Mouse (Mus musculus) limb, embryonic 10.5 days (tissue): ENCODE data around the gene Plch1. TPM values are rescaled to one million over a fixed set of nuclear protein-coding genes. Genes with fewer than 3 reads are reported as not detected.
A peak's percentile ranks its signal among the peaks of the same experiment; 100 is the strongest.

Source experiments
- DNase-seq: peaks from one replicate; pipeline ENCODE4 v3.0.0-alpha.2; 2017; ENCODE audit warnings: low spot score
- H3K27ac ChIP-seq: fragments of 300-500 bp; sonication (generic); 2 replicates; pipeline ENCODE4 v1.5.1; 2016; ENCODE audit warnings: mild to moderate bottlenecking
- H3K27me3 ChIP-seq: fragments of 300-500 bp; sonication (generic); 2 replicates; pipeline ENCODE4 v1.6.1; 2016; ENCODE audit warnings: low read depth, mild to moderate bottlenecking; ENCODE audit not compliant: poor library complexity, severe bottlenecking
- H3K36me3 ChIP-seq: fragments of 300-500 bp; sonication (generic); 2 replicates; pipeline ENCODE4 v1.6.1; 2016; ENCODE audit warnings: mild to moderate bottlenecking, moderate library complexity
- H3K4me1 ChIP-seq: fragments of 300-500 bp; sonication (generic); 2 replicates; pipeline ENCODE4 v1.6.1; 2016
- H3K4me3 ChIP-seq: fragments of 300-500 bp; sonication (generic); 2 replicates; pipeline ENCODE4 v1.5.1; 2016; ENCODE audit warnings: mild to moderate bottlenecking, moderate library complexity
- H3K9me3 ChIP-seq: fragments of 300-500 bp; sonication (generic); replicated peaks from 2 replicates; pipeline ENCODE4 v1.6.1; 2016; ENCODE audit warnings: mild to moderate bottlenecking
- WGBS: fragments of 180-500 bp; shearing (Covaris S2); methylation state at CpG from one replicate; pipeline ENCODE4 v1.1.7; 2016; 5-methylcytosine and 5-hydroxymethylcytosine counted together
- polyA plus RNA-seq: library from polyadenylated mRNA; unstranded; fragments of >200 nt; fragmentation: Nextera tagmentation; extraction: Ambion mirVana; gene quantifications from 2 replicates; pipeline ENCODE4 v1.2.1, GENCODE M21; 2016

The Plch1 gene
- 4.1 and 4.5 TPM in 2 replicates for polyA plus RNA-seq

- peaks cover 22% of the 10 kb centered on the region for H3K4me1 ChIP-seq
- DNase-seq, result peak; percentile 83
- H3K36me3 ChIP-seq, result no peaks in the 10 kb centered on the region
- H3K9me3 ChIP-seq, result no peaks in the 10 kb centered on the region
- peak within 1 kb of the TSS; percentile 79 for H3K4me3 ChIP-seq
- under 1% methylated on average over 12 of the region's 12 CpGs for WGBS
- H3K27me3 ChIP-seq, result 0 out of 2 replicates have a peak, but pooled peaks cover 2% of the 10 kb centered on the region
- peak within 1 kb of the TSS; percentile 75 for H3K27ac ChIP-seq
Measured at GRCm38 (mm10) chr3:63899309-63899695, at the start of gene Plch1. Plch1 (minus strand) TSS chr3:63899472.

GRCm38 (mm10) chr3:63941204-63941850, 42.1 kb upstream of the Plch1 start:
- no peak for DNase-seq
- H3K9me3 ChIP-seq, result no peaks in the 10 kb centered on the region

GRCm38 (mm10) chr3:63938928-63939327, 39.7 kb upstream of the Plch1 start:
- no peak overlapping the region for H3K4me3 ChIP-seq
- no peaks in the 10 kb centered on the region for H3K9me3 ChIP-seq
- H3K27ac ChIP-seq, result no peak overlapping the region
- WGBS, result 94% methylated on average over 2 of the region's 2 CpGs
- no peaks in the 10 kb centered on the region for H3K4me1 ChIP-seq
- DNase-seq, result no peak
- peaks cover 12% of the 10 kb centered on the region for H3K36me3 ChIP-seq
- H3K27me3 ChIP-seq, result no peaks in the 10 kb centered on the region

More at GRCm38 (mm10) chr3:63941204-63941850, 42.1 kb upstream of the Plch1 start:
- H3K4me1 ChIP-seq, result no peaks in the 10 kb centered on the region
- no peak overlapping the region for H3K27ac ChIP-seq
- no peak overlapping the region for H3K4me3 ChIP-seq
- no peaks in the 10 kb centered on the region for H3K27me3 ChIP-seq
- 94% methylated on average over 2 of the region's 2 CpGs for whole genome bisulfite sequencing
- peaks cover 21% of the 10 kb centered on the region for H3K36me3 ChIP-seq

GRCm38 (mm10) chr3:63928878-63929859, 29.9 kb upstream of the Plch1 start, which contains the start of gene E130311K13Rik:
E130311K13Rik (minus strand) TSS chr3:63929472.
- no peaks in the 10 kb centered on the region for H3K27me3 ChIP-seq
- no peaks in the 10 kb centered on the region for H3K9me3 ChIP-seq
- peaks cover 6% of the 10 kb centered on the region for H3K4me1 ChIP-seq
- WGBS, result 6% methylated on average over 48 of the region's 48 CpGs
- H3K27ac ChIP-seq, result peak within 1 kb of the TSS; percentile 98
- no peaks in the 10 kb centered on the region for H3K36me3 ChIP-seq
- DNase-seq, result peak; percentile 93
- peak within 1 kb of the TSS; percentile 75 for H3K4me3 ChIP-seq

- peak; percentile 37 for DNase-seq
- H3K36me3 ChIP-seq, result no peaks in the 10 kb centered on the region
- 67% methylated on average over 3 of the region's 3 CpGs for WGBS
- no peak overlapping the region for H3K4me3 ChIP-seq
- no peaks in the 10 kb centered on the region for H3K9me3 ChIP-seq
- H3K27ac ChIP-seq, result no peak overlapping the region
- H3K4me1 ChIP-seq, result no peaks in the 10 kb centered on the region
- no peaks in the 10 kb centered on the region for H3K27me3 ChIP-seq
Measured at GRCm38 (mm10) chr3:63919634-63920033, 20.4 kb upstream of the Plch1 start.

GRCm38 (mm10) chr3:63910301-63910700, 11.0 kb upstream of the Plch1 start:
- WGBS, result 60% methylated on average over 4 of the region's 4 CpGs
- peaks cover under 1% of the 10 kb centered on the region for H3K4me1 ChIP-seq

GRCm38 (mm10) chr3:63905241-63905640, 6.0 kb upstream of the Plch1 start:
- peaks cover 6% of the 10 kb centered on the region for H3K4me1 ChIP-seq
- no peaks in the 10 kb centered on the region for H3K9me3 ChIP-seq
- H3K4me3 ChIP-seq, result peak overlapping the region; percentile 46
- WGBS, result 5% methylated on average over 18 of the region's 18 CpGs
- H3K27ac ChIP-seq, result no peak overlapping the region
- peak; percentile 35 for DNase-seq
- H3K27me3 ChIP-seq, result peaks cover 12% of the 10 kb centered on the region
- no peaks in the 10 kb centered on the region for H3K36me3 ChIP-seq

More at GRCm38 (mm10) chr3:63910301-63910700, 11.0 kb upstream of the Plch1 start:
- peaks cover 2% of the 10 kb centered on the region for H3K27me3 ChIP-seq
- H3K9me3 ChIP-seq, result no peaks in the 10 kb centered on the region
- no peaks in the 10 kb centered on the region for H3K36me3 ChIP-seq
- no peak overlapping the region for H3K27ac ChIP-seq
- H3K4me3 ChIP-seq, result no peak overlapping the region
- DNase-seq, result no peak

GRCm38 (mm10) chr3:63904157-63904556, 4.9 kb upstream of the Plch1 start:
- H3K27ac ChIP-seq, result no peak overlapping the region
- no peaks in the 10 kb centered on the region for H3K36me3 ChIP-seq
- peaks cover 12% of the 10 kb centered on the region for H3K27me3 ChIP-seq
- H3K4me3 ChIP-seq, result no peak overlapping the region
- no peak for DNase-seq
- WGBS, result 91% methylated on average over 2 of the region's 2 CpGs
- peaks cover 16% of the 10 kb centered on the region for H3K4me1 ChIP-seq
- no peaks in the 10 kb centered on the region for H3K9me3 ChIP-seq

GRCm38 (mm10) chr3:63900021-63900571, 824 bp upstream of the Plch1 start:
- peak overlapping the region; percentile 79 for H3K4me3 ChIP-seq
- peaks cover 22% of the 10 kb centered on the region for H3K4me1 ChIP-seq
- H3K27ac ChIP-seq, result no peak overlapping the region
- no peaks in the 10 kb centered on the region for H3K9me3 ChIP-seq
- DNase-seq, result peak; percentile 48
- H3K36me3 ChIP-seq, result no peaks in the 10 kb centered on the region
- WGBS, result 1% methylated on average over 12 of the region's 12 CpGs
- peaks cover 7% of the 10 kb centered on the region for H3K27me3 ChIP-seq

- peak overlapping the region; percentile 79 for H3K4me3 ChIP-seq
- no peaks in the 10 kb centered on the region for H3K36me3 ChIP-seq
- H3K9me3 ChIP-seq, result no peaks in the 10 kb centered on the region
- H3K4me1 ChIP-seq, result peaks cover 22% of the 10 kb centered on the region
- no peaks in the 10 kb centered on the region for H3K27me3 ChIP-seq
- DNase-seq, result peak; percentile 89
- WGBS, result under 1% methylated on average over 41 of the region's 41 CpGs
- peak overlapping the region; percentile 75 for H3K27ac ChIP-seq
Measured at GRCm38 (mm10) chr3:63898581-63899308, 527 bp downstream of the Plch1 start.

GRCm38 (mm10) chr3:63897177-63897576, 2.1 kb downstream of the Plch1 start:
- H3K4me1 ChIP-seq, result peaks cover 22% of the 10 kb centered on the region
- DNase-seq, result no peak
- no peaks in the 10 kb centered on the region for H3K9me3 ChIP-seq
- H3K27me3 ChIP-seq, result no peaks in the 10 kb centered on the region
- H3K27ac ChIP-seq, result no peak overlapping the region
- no peaks in the 10 kb centered on the region for H3K36me3 ChIP-seq
- no peak overlapping the region for H3K4me3 ChIP-seq
- WGBS, result 15% methylated on average over 1 of the region's 1 CpGs

- Histone ChIP-seq H3K9me3 (no peaks in the 10 kb centered on the region), H3K27me3 (no peaks in the 10 kb centered on the region), H3K4me1 (peaks cover 22% of the 10 kb centered on the region), H3K4me3 (no peak overlapping the region), H3K27ac (no peak overlapping the region), H3K36me3 (no peaks in the 10 kb centered on the region)
- WGBS, result 86% methylated on average over 4 of the region's 4 CpGs
- no peak for DNase-seq
Measured at GRCm38 (mm10) chr3:63896303-63896702, 3.0 kb downstream of the Plch1 start.
